Mouse (Mus musculus) kidney, embryonic 14.5 days (tissue): ENCODE measurements around the gene Abhd5. TPM values are rescaled to one million over a fixed set of nuclear protein-coding genes. Genes with fewer than 3 reads are reported as not detected.

Experiments used
- ATAC-seq: fragments of 200-750 bp; cut with Nextera tagmentation; 2 replicates; pipeline ENCODE4 v1.8.0; 2017; ENCODE audit warnings: moderate number of reproducible peaks, mild to moderate bottlenecking, moderate TSS enrichment, moderate library complexity; ENCODE audit not compliant: low FRiP score, low TSS enrichment
- H3K27ac ChIP-seq: fragments of 300-500 bp; sonication (generic); 2 replicates; pipeline ENCODE4 v1.5.1; 2014; ENCODE audit warnings: low read depth, mild to moderate bottlenecking, low read length, moderate library complexity, mixed read lengths
- H3K27me3 ChIP-seq: fragments of 300-500 bp; sonication (generic); 2 replicates; pipeline ENCODE4 v1.6.1; 2014; ENCODE audit warnings: mild to moderate bottlenecking, low read length; ENCODE audit not compliant: control insufficient read depth, insufficient read depth
- H3K36me3 ChIP-seq: fragments of 300-500 bp; sonication (generic); 2 replicates; pipeline ENCODE4 v1.6.1; 2014; ENCODE audit warnings: low read length, mixed read lengths; ENCODE audit not compliant: control insufficient read depth, insufficient read depth
- H3K4me1 ChIP-seq: fragments of 300-500 bp; sonication (generic); 2 replicates; pipeline ENCODE4 v1.6.1; 2014; ENCODE audit warnings: low read length, mixed read lengths; ENCODE audit not compliant: control insufficient read depth, insufficient read depth
- H3K4me2 ChIP-seq: fragments of 300-500 bp; sonication (generic); replicated peaks from 2 replicates; pipeline ENCODE4 v1.6.1; 2014; ENCODE audit warnings: low read depth, mild to moderate bottlenecking, low read length
- H3K4me3 ChIP-seq: fragments of 300-500 bp; sonication (generic); 2 replicates; pipeline ENCODE4 v1.5.1; 2014; ENCODE audit warnings: mild to moderate bottlenecking, low read length
- H3K9ac ChIP-seq: fragments of 300-500 bp; sonication (generic); 2 replicates; pipeline ENCODE4 v1.6.1; 2014; ENCODE audit warnings: low read depth, mild to moderate bottlenecking, low read length, moderate library complexity
- H3K9me3 ChIP-seq: fragments of 300-500 bp; sonication (generic); 2 replicates; pipeline ENCODE4 v1.6.1; 2016; ENCODE audit warnings: low read length; ENCODE audit not compliant: control insufficient read depth
- WGBS: fragments of 180-500 bp; shearing (Covaris S2); extraction: QIAGEN DNeasy Blood & Tissue Kit; methylation state at CpG from one replicate; pipeline ENCODE4 v1.1.7; 2014; 5-methylcytosine and 5-hydroxymethylcytosine counted together
- polyA plus RNA-seq: library from polyadenylated mRNA; unstranded; fragments of >200 nt; fragmentation: Nextera tagmentation; extraction: Ambion mirVana; gene quantifications from 2 replicates; pipeline ENCODE4 v1.2.1, GENCODE M21; 2014

Gene Abhd5
- polyA plus RNA-seq, 1 experiment from 2014 or later = 25.0 TPM

GRCm38 (mm10) chr9:122414648-122415047, 63.2 kb downstream of the Abhd5 start:
- Histone ChIP-seq H3K4me2 (no peak overlapping the region), H3K27ac (no peak overlapping the region), H3K27me3 (no peaks in the 10 kb centered on the region), H3K9ac (no peak overlapping the region), H3K9me3 (no peaks in the 10 kb centered on the region), H3K4me1 (no peaks in the 10 kb centered on the region), H3K36me3 (no peaks in the 10 kb centered on the region), H3K4me3 (no peak overlapping the region)
- WGBS = 96% methylated on average over 1 of the region's 1 CpGs
- ATAC-seq = no peak

GRCm38 (mm10) chr9:122415056-122415775, 63.8 kb downstream of the Abhd5 start:
- WGBS = 87% methylated on average over 8 of the region's 8 CpGs
- no peaks in the 10 kb centered on the region for H3K36me3 ChIP-seq
- no peak for ATAC-seq
- H3K9me3 ChIP-seq = no peaks in the 10 kb centered on the region
- no peak overlapping the region for H3K9ac ChIP-seq
- no peak overlapping the region for H3K27ac ChIP-seq
- no peak overlapping the region for H3K4me3 ChIP-seq
- no peaks in the 10 kb centered on the region for H3K4me1 ChIP-seq
- no peaks in the 10 kb centered on the region; the same call in 1 of the 2 replicates for H3K27me3 ChIP-seq
- H3K4me2 ChIP-seq = no peak overlapping the region

- Histone ChIP-seq H3K27ac (no peak overlapping the region), H3K4me3 (no peak overlapping the region), H3K36me3 (no peaks in the 10 kb centered on the region), H3K27me3 (no peaks in the 10 kb centered on the region; the same call in 1 of the 2 replicates), H3K4me1 (no peaks in the 10 kb centered on the region), H3K4me2 (no peak overlapping the region), H3K9me3 (no peaks in the 10 kb centered on the region), H3K9ac (no peak overlapping the region)
- ATAC-seq = no peak
- WGBS = 21% methylated on average over 2 of the region's 2 CpGs
These were observed 65.2 kb downstream of the Abhd5 start for GRCm38 (mm10) chr9:122416617-122417016.

GRCm38 (mm10) chr9:122420195-122420756, 68.9 kb downstream of the Abhd5 start:
- H3K27ac ChIP-seq = no peak overlapping the region
- H3K27me3 ChIP-seq = no peaks in the 10 kb centered on the region; the same call in 1 of the 2 replicates
- no peaks in the 10 kb centered on the region for H3K9me3 ChIP-seq
- no peak overlapping the region for H3K9ac ChIP-seq
- H3K36me3 ChIP-seq = no peaks in the 10 kb centered on the region
- no peak for ATAC-seq
- no peak overlapping the region for H3K4me3 ChIP-seq
- WGBS = 81% methylated on average over 5 of the region's 5 CpGs
- no peaks in the 10 kb centered on the region for H3K4me1 ChIP-seq
- H3K4me2 ChIP-seq = no peak overlapping the region

- ATAC-seq = 0 out of 2 replicates have a peak, but pooled peaks have one; percentile 46
- no peaks in the 10 kb centered on the region; the same call in 1 of the 2 replicates for H3K27me3 ChIP-seq
- no peaks in the 10 kb centered on the region for H3K36me3 ChIP-seq
- H3K9me3 ChIP-seq = no peaks in the 10 kb centered on the region
- 25% methylated on average over 13 of the region's 13 CpGs for WGBS
- no peak overlapping the region for H3K9ac ChIP-seq
- no peak overlapping the region for H3K4me2 ChIP-seq
- no peaks in the 10 kb centered on the region for H3K4me1 ChIP-seq
- no peak overlapping the region for H3K4me3 ChIP-seq
- no peak overlapping the region for H3K27ac ChIP-seq
These were observed 69.7 kb downstream of the Abhd5 start for GRCm38 (mm10) chr9:122420772-122421764.

- Histone ChIP-seq H3K4me2 (no peak overlapping the region), H3K27ac (no peak overlapping the region), H3K36me3 (no peaks in the 10 kb centered on the region), H3K9me3 (no peaks in the 10 kb centered on the region), H3K9ac (no peak overlapping the region), H3K27me3 (no peaks in the 10 kb centered on the region; the same call in 1 of the 2 replicates), H3K4me1 (no peaks in the 10 kb centered on the region), H3K4me3 (no peak overlapping the region)
- 85% methylated on average over 8 of the region's 8 CpGs for WGBS
- no peak for ATAC-seq
These were observed 70.5 kb downstream of the Abhd5 start for GRCm38 (mm10) chr9:122421911-122422310.

- H3K4me3 ChIP-seq = no peak overlapping the region
- H3K9ac ChIP-seq = no peak overlapping the region
- H3K27me3 ChIP-seq = no peaks in the 10 kb centered on the region; the same call in 1 of the 2 replicates
- H3K4me2 ChIP-seq = no peak overlapping the region
- no peaks in the 10 kb centered on the region for H3K9me3 ChIP-seq
- H3K4me1 ChIP-seq = no peaks in the 10 kb centered on the region
- H3K36me3 ChIP-seq = no peaks in the 10 kb centered on the region
- H3K27ac ChIP-seq = no peak overlapping the region
- ATAC-seq = no peak
- WGBS = 83% methylated on average over 14 of the region's 14 CpGs
These were observed 71.3 kb downstream of the Abhd5 start for GRCm38 (mm10) chr9:122422706-122423105.

GRCm38 (mm10) chr9:122423146-122423545, 71.7 kb downstream of the Abhd5 start:
- Histone ChIP-seq H3K4me3 (no peak overlapping the region), H3K4me2 (no peak overlapping the region), H3K4me1 (no peaks in the 10 kb centered on the region), H3K9me3 (no peaks in the 10 kb centered on the region), H3K9ac (no peak overlapping the region), H3K27me3 (no peaks in the 10 kb centered on the region; the same call in 1 of the 2 replicates), H3K36me3 (no peaks in the 10 kb centered on the region), H3K27ac (no peak overlapping the region)
- WGBS = 65% methylated on average over 6 of the region's 6 CpGs
- ATAC-seq = no peak
